Mouse (Mus musculus) frontal cortex, adult 2 months (tissue): ENCODE results near the gene Ccdc97. TPM values are rescaled to one million over a fixed set of nuclear protein-coding genes. Genes with fewer than 3 reads are reported as not detected.

Experiments
- DNase-seq, 2 experiments: peaks; one replicate each; pipeline ENCODE4 v3.0.0; 2022; ENCODE audit warnings: low spot score in 1 of 2; ENCODE audit errors: extremely low spot score in 1 of 2
- polyA plus RNA-seq: library from polyadenylated mRNA; depleted of rRNA; stranded (reverse); fragments of >200 nt; gene quantifications from 2 replicates; pipeline ENCODE4 v1.2.3, GENCODE M21; 2012

Gene Ccdc97
- polyA plus RNA-seq, 1 experiment: 60.3 TPM

- DNase-seq: no peak
Measured at GRCm38 (mm10) chr7:25694104-25694503, 24.8 kb downstream of the Ccdc97 start.

DNA sequence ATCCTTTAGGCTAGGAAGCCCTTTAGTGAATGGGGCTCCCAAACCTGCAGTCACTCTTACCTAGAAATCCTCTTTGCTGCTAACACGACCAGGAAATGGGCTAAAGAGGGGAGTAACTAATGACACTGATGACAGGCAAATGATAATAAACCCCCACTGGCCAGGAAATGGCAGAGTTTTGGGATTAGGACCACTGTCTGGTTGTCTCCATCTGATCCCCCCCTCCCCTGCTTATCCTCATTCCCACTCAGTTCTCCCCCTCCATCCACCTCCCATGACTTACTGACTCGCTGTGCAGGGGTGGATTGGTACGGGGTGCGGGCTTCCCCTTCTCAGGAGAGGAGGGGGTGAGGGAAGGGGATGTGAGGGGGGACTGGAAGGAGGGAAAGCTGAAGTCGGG, 28.8 kb downstream of the Ccdc97 start:
- no peak for DNase-seq

- no peak for DNase-seq
Measured at GRCm38 (mm10) chr7:25689603-25690021, 29.3 kb downstream of the Ccdc97 start.

- DNase-seq: no peak
Measured at GRCm38 (mm10) chr7:25688810-25689586, 29.9 kb downstream of the Ccdc97 start.

- no peak for DNase-seq
Measured at GRCm38 (mm10) chr7:25687811-25688401, 31.0 kb downstream of the Ccdc97 start.

- no peak for DNase-seq
Measured at GRCm38 (mm10) chr7:25686680-25687531, 32.0 kb downstream of the Ccdc97 start, which contains the start of gene Tgfb1. Tgfb1 (plus strand) TSS chr7:25687002.

DNA sequence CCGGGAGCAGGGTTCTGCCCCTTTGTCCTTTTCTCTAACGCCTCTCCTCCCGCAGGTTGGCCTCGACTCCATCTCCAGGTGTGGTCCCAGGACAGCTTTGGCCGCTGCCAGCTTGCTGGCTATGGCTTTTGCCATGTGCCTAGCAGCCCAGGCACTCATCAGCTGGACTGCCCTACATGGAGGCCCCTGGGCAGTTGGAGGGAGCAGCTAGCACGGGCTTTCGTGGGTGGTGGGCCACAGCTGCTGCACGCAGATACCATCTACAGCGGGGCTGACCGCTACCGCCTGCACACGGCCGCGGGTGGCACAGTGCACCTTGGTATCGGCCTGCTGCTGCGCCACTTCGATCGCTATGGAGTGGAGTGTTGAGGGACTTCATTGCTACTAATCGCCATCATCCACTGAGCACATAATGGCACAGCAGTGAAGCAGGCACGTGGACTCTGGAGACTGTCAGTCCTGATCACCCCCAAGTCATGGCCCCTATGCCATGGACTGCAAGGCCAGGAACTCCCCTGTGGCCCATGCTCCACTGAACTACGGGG, 32.9 kb downstream of the Ccdc97 start:
- DNase-seq: no peak

DNA sequence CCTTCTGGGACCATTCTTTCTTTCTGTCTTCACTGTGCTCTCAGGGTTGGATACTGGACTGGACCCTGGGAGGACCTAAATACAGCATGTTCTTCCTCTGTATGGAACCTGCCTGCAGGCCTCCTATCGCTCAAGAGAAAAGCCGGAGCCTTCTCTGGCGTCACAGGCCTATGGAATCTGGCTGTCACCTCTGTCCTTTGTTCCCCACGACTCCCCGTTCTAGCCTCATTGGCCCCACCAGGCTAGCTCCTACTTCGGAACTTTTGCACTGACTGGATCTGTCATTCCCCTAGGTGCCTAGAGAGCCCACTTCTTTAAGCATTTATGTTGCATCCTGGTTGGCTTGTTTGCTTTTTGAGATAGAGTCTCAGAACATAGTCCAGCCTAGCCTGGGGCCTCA, 34.2 kb downstream of the Ccdc97 start:
- no peak for DNase-seq

GRCm38 (mm10) chr7:25683474-25684180, 35.3 kb downstream of the Ccdc97 start:
- no peak for DNase-seq

- DNase-seq: no peak
Measured at GRCm38 (mm10) chr7:25681341-25682231, 37.3 kb downstream of the Ccdc97 start.

DNA sequence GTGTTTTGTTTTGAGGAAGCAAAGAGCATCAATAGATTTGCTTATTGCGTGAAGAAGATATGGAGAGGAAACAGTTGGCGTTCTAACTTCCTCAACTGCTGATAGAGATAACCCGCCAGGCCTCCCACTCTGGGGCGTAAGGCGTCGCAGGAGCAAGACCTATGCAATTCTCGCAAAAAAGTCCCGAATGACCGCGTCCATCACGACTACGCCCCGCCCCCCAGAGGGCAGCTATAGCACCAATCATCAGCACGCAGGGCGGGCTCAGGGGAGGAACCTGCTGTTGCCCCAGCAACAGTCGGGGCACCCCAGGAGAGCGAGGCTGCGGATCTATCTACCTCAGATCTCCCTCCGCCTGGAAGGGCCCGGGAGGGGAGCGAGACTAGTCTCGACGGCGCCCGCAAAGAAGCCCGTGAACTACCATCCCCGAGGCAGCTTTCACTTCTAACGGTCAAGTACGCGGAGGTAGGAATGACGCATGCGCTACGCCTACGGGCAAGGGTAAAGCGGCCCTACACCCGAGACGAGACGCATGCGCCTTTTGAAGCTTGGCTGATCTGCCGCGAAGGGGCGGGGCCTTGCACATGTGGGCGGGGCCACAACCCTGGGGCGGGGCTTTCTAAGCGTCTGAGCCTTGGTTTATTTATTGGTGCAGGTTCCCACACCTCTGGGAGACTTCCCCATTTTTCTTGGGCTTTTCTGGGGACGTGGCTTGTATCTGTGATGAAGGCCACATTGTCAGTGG, 38.2 kb downstream of the Ccdc97 start, which contains the start of gene B9d2:
Gene B9d2 (plus strand): TSS at position 267 of the 745 bp plus-strand sequence.
- peak; percentile 92 to 96 for DNase-seq

- no peak for DNase-seq
Measured at GRCm38 (mm10) chr7:25679971-25680370, 38.9 kb downstream of the Ccdc97 start.

DNA sequence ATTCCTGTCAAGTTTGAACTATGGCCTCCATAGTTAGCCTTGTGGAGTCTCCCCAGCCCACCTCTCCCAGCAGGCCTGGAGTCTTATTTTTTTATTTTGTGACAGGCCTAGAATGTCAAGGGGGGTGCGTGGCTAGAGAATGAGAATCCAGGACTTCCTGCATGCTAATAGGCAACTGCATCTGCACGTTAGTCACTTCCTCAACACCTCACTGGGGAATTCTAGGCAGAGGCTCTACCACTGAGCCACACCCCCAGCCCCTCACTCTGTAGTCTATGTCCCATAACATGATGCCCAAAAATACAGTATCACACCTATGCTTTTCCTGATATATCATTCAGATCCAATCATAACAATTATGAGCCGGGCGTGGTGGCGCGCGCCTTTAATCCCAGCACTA, 41.9 kb downstream of the Ccdc97 start:
- DNase-seq: no peak

GRCm38 (mm10) chr7:25676085-25676781, 42.7 kb downstream of the Ccdc97 start:
- peak; percentile 86 to 96 for DNase-seq

- DNase-seq: no peak
Measured at GRCm38 (mm10) chr7:25675405-25675804, 43.5 kb downstream of the Ccdc97 start.

DNA sequence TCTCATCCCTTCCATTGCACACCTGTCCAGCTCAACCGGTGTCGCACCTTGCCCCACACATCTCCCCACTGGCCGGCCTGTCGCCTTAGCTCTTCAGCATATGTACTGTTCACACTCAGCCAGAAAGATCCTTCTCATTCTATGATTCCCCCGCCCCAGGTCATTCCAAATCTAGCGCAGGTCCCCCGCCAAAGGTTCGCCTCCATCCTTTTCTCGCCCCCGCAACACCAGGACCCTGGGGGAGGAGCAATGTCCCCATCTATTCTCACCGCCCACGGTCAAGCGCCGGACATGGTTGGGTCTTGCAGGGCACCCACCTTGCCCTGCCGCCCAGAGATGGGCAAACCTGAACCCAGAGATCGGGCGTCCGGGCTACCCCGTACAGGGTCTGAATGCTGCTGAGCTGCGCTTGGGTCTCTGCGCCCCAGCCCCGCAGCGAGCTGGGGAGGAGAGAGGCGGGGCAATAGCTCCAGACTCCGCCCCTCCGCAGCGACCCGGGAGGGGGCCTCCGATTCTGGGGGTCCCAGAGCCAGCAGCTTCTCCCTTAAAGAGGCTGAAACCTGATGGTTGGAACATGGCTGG, 44.1 kb downstream of the Ccdc97 start, which contains the start of gene Tmem91:
Gene Tmem91 (minus strand): TSS at position 448 of the 582 bp plus-strand sequence.
- no peak for DNase-seq

GRCm38 (mm10) chr7:25674297-25674696, 44.6 kb downstream of the Ccdc97 start:
- no peak for DNase-seq
